Mouse (Mus musculus) heart, embryonic 13.5 days (tissue): Measurements from ENCODE around the gene Fgd2. TPM values are rescaled to one million over a fixed set of nuclear protein-coding genes. Genes with fewer than 3 reads are reported as not detected.

Experiments
- polyA plus RNA-seq: library from polyadenylated mRNA; unstranded; fragments of >200 nt; fragmentation: Nextera tagmentation; extraction: Ambion mirVana; gene quantifications from 2 replicates; pipeline ENCODE4 v1.2.1, GENCODE M21; 2015

Gene Fgd2
- polyA plus RNA-seq, 1 experiment from 2014 or later: 3.8 TPM

Other genes starting within 250 kb of the Fgd2 start
- gene Rab44, start 246.8 kb upstream of the Fgd2 start, polyA plus RNA-seq: 0.18 and 0.35 TPM in 2 replicates
- 17.4 and 21.0 TPM in 2 replicates for gene Cpne5, start 122.7 kb upstream of the Fgd2 start, polyA plus RNA-seq
- gene Ppil1, start 96.7 kb upstream of the Fgd2 start, polyA plus RNA-seq: 106 and 128 TPM in 2 replicates
- 85.0 and 91.9 TPM in 2 replicates for gene BC004004, start 92.1 kb upstream of the Fgd2 start, polyA plus RNA-seq
- 1.9 and 2.4 TPM in 2 replicates for gene Pi16, start 43.2 kb upstream of the Fgd2 start, polyA plus RNA-seq
- 276 and 287 TPM in 2 replicates for gene Mtch1, start 13.0 kb upstream of the Fgd2 start, polyA plus RNA-seq
- 19.3 and 20.0 TPM in 2 replicates for gene Pim1, start 129.8 kb downstream of the Fgd2 start, polyA plus RNA-seq
- not detected in 2 replicates for gene Gm17657, start 188.7 kb downstream of the Fgd2 start, polyA plus RNA-seq
- 10.3 and 10.7 TPM in 2 replicates for gene Tbc1d22b, start 188.9 kb downstream of the Fgd2 start, polyA plus RNA-seq
- gene Tmem217, start 191.5 kb downstream of the Fgd2 start, polyA plus RNA-seq: 0.59 and 0.89 TPM in 2 replicates